Mouse (Mus musculus) hindbrain, embryonic 11.5 days (tissue): ENCODE measurements around the gene Wdr18. TPM values are rescaled to one million over a fixed set of nuclear protein-coding genes. Genes with fewer than 3 reads are reported as not detected.

Experiments used
- ATAC-seq: fragments of 200-750 bp; cut with Nextera tagmentation; 2 replicates; pipeline ENCODE4 v1.8.0; 2017; ENCODE audit warnings: mild to moderate bottlenecking, moderate TSS enrichment, moderate library complexity; ENCODE audit not compliant: low FRiP score
- DNase-seq: peaks from one replicate; pipeline ENCODE4 v3.0.0-alpha.2; 2015; ENCODE audit warnings: low spot score
- H3K27ac ChIP-seq: fragments of 300-500 bp; sonication (generic); 2 replicates; pipeline ENCODE4 v1.5.1; 2014; ENCODE audit warnings: mild to moderate bottlenecking, low read depth, low read length
- H3K27me3 ChIP-seq: fragments of 300-500 bp; sonication (generic); 2 replicates; pipeline ENCODE4 v1.6.1; 2014; ENCODE audit warnings: mild to moderate bottlenecking, low read length, moderate library complexity, mixed read lengths; ENCODE audit not compliant: control insufficient read depth, insufficient read depth
- H3K36me3 ChIP-seq: fragments of 300-500 bp; sonication (generic); 2 replicates; pipeline ENCODE4 v1.6.1; 2014; ENCODE audit warnings: mild to moderate bottlenecking, low read length, moderate library complexity, mixed read lengths; ENCODE audit not compliant: control insufficient read depth, insufficient read depth
- H3K4me1 ChIP-seq: fragments of 300-500 bp; sonication (generic); replicated peaks from 2 replicates; pipeline ENCODE4 v1.6.1; 2014; ENCODE audit warnings: low read length, mixed read lengths; ENCODE audit not compliant: control insufficient read depth, insufficient read depth
- H3K4me2 ChIP-seq: fragments of 300-500 bp; sonication (generic); replicated peaks from 2 replicates; pipeline ENCODE4 v1.6.1; 2014; ENCODE audit warnings: mild to moderate bottlenecking, low read depth, low read length
- H3K4me3 ChIP-seq: fragments of 300-500 bp; sonication (generic); 2 replicates; pipeline ENCODE4 v1.5.1; 2014; ENCODE audit warnings: low read depth, low read length
- H3K9ac ChIP-seq: fragments of 300-500 bp; sonication (generic); 2 replicates; pipeline ENCODE4 v1.6.1; 2014; ENCODE audit warnings: low read depth, low read length
- H3K9me3 ChIP-seq: fragments of 300-500 bp; sonication (generic); 2 replicates; pipeline ENCODE4 v1.6.1; 2016; ENCODE audit warnings: low read length; ENCODE audit not compliant: control insufficient read depth
- WGBS: fragments of 180-500 bp; shearing (Covaris S2); extraction: QIAGEN DNeasy Blood & Tissue Kit; methylation state at CpG from one replicate; pipeline ENCODE4 v1.1.7; 2014; 5-methylcytosine and 5-hydroxymethylcytosine counted together
- polyA plus RNA-seq: library from polyadenylated mRNA; unstranded; fragments of >200 nt; fragmentation: Nextera tagmentation; extraction: Ambion mirVana; gene quantifications from 2 replicates; pipeline ENCODE4 v1.2.1, GENCODE M21; 2014

Wdr18 gene
- polyA plus RNA-seq, 1 experiment from 2014 or later: 94.7 TPM

- no peak overlapping the region for H3K4me3 ChIP-seq
- H3K9me3 ChIP-seq: peaks cover 3% of the 10 kb centered on the region; the same call in 1 of the 2 replicates
- H3K27ac ChIP-seq: no peak overlapping the region
- H3K4me2 ChIP-seq: no peak overlapping the region
- H3K36me3 ChIP-seq: no peaks in the 10 kb centered on the region
- no peak overlapping the region for H3K9ac ChIP-seq
- 83% methylated on average over 10 of the region's 10 CpGs for WGBS
- DNase-seq (no peak), ATAC-seq (no peak)
- H3K4me1 ChIP-seq: peaks cover 10% of the 10 kb centered on the region; the same call in 1 of the 2 replicates
- H3K27me3 ChIP-seq: peaks cover 46% of the 10 kb centered on the region
These were observed 55.6 kb downstream of the Wdr18 start for GRCm38 (mm10) chr10:80015583-80015982.

- peaks cover 10% of the 10 kb centered on the region; the same call in 1 of the 2 replicates for H3K4me1 ChIP-seq
- ATAC-seq (no peak), DNase-seq (no peak)
- no peak within 1 kb of the TSS for H3K9ac ChIP-seq
- no peak within 1 kb of the TSS for H3K4me2 ChIP-seq
- H3K27me3 ChIP-seq: peaks cover 47% of the 10 kb centered on the region
- H3K36me3 ChIP-seq: no peaks in the 10 kb centered on the region
- no peak within 1 kb of the TSS for H3K4me3 ChIP-seq
- WGBS: 65% methylated on average over 11 of the region's 11 CpGs
- H3K9me3 ChIP-seq: no peaks in the 10 kb centered on the region
- no peak within 1 kb of the TSS for H3K27ac ChIP-seq
These were observed 56.6 kb downstream of the Wdr18 start, which contains the start of gene Arhgap45 for GRCm38 (mm10) chr10:80016511-80016910. Gene Arhgap45, plus strand, starts transcription at chr10:80016653.

- DNase-seq: no peak
- WGBS: 87% methylated on average over 10 of the region's 10 CpGs
- H3K36me3 ChIP-seq: no peaks in the 10 kb centered on the region
- ATAC-seq: no peak
- H3K4me2 ChIP-seq: no peak overlapping the region
- no peak overlapping the region for H3K27ac ChIP-seq
- H3K27me3 ChIP-seq: peaks cover 47% of the 10 kb centered on the region
- no peak overlapping the region for H3K4me3 ChIP-seq
- H3K4me1 ChIP-seq: peaks cover 10% of the 10 kb centered on the region; the same call in 1 of the 2 replicates
- no peaks in the 10 kb centered on the region for H3K9me3 ChIP-seq
- H3K9ac ChIP-seq: no peak overlapping the region
These were observed 57.0 kb downstream of the Wdr18 start for GRCm38 (mm10) chr10:80016931-80017330.

- whole genome bisulfite sequencing: 76% methylated on average over 3 of the region's 3 CpGs
- no peak overlapping the region for H3K27ac ChIP-seq
These were observed 57.4 kb downstream of the Wdr18 start for GRCm38 (mm10) chr10:80017361-80017760.

GRCm38 (mm10) chr10:80017771-80018170 lies 57.8 kb downstream of the Wdr18 start:
- ATAC-seq: no peak
- Histone ChIP-seq H3K4me1 (peaks cover 10% of the 10 kb centered on the region; the same call in 1 of the 2 replicates), H3K4me2 (no peak overlapping the region), H3K9me3 (no peaks in the 10 kb centered on the region), H3K27me3 (peaks cover 41% of the 10 kb centered on the region), H3K27ac (no peak overlapping the region), H3K9ac (no peak overlapping the region), H3K4me3 (no peak overlapping the region), H3K36me3 (no peaks in the 10 kb centered on the region)
- no peak for DNase-seq
- WGBS: 82% methylated on average over 14 of the region's 14 CpGs

More at GRCm38 (mm10) chr10:80017361-80017760, 57.4 kb downstream of the Wdr18 start:
- Histone ChIP-seq H3K9me3 (no peaks in the 10 kb centered on the region), H3K27me3 (peaks cover 43% of the 10 kb centered on the region), H3K4me2 (no peak overlapping the region), H3K4me3 (no peak overlapping the region), H3K36me3 (no peaks in the 10 kb centered on the region), H3K4me1 (peaks cover 10% of the 10 kb centered on the region; the same call in 1 of the 2 replicates), H3K9ac (no peak overlapping the region)
- DNase-seq (no peak), ATAC-seq (no peak)

- H3K4me3 ChIP-seq: no peak overlapping the region
- no peak overlapping the region for H3K27ac ChIP-seq
- H3K9me3 ChIP-seq: no peaks in the 10 kb centered on the region
- DNase-seq (no peak), ATAC-seq (no peak)
- peaks cover 10% of the 10 kb centered on the region; the same call in 1 of the 2 replicates for H3K4me1 ChIP-seq
- H3K9ac ChIP-seq: no peak overlapping the region
- peaks cover 30% of the 10 kb centered on the region for H3K27me3 ChIP-seq
- 5% methylated on average over 15 of the region's 15 CpGs for WGBS
- no peaks in the 10 kb centered on the region for H3K36me3 ChIP-seq
- no peak overlapping the region for H3K4me2 ChIP-seq
These were observed 58.9 kb downstream of the Wdr18 start for GRCm38 (mm10) chr10:80018739-80019297.

- H3K4me1 ChIP-seq: peaks cover 10% of the 10 kb centered on the region; the same call in 1 of the 2 replicates
- DNase-seq: peak; percentile 51
- peak overlapping the region; percentile 33 for H3K4me2 ChIP-seq
- peak overlapping the region; percentile 19 for H3K4me3 ChIP-seq
- no peaks in the 10 kb centered on the region for H3K9me3 ChIP-seq
- peak overlapping the region; percentile 52; the same call in 1 of the 2 replicates for H3K9ac ChIP-seq
- H3K27ac ChIP-seq: no peak overlapping the region
- peak; percentile 47; the same call in 1 of the 2 replicates for ATAC-seq
- no peaks in the 10 kb centered on the region for H3K36me3 ChIP-seq
- peaks cover 23% of the 10 kb centered on the region for H3K27me3 ChIP-seq
- WGBS: 5% methylated on average over 20 of the region's 20 CpGs
These were observed 59.6 kb downstream of the Wdr18 start for GRCm38 (mm10) chr10:80019471-80020131.
